Mouse (Mus musculus) c-Kit-positive CD71-negative TER-119-negative erythroid progenitor cells, embryonic 14.5 days (primary cell): Measurements from ENCODE around the gene Gm40460.
"Not testable (repeated sequence)": the region's sequence is repeated elsewhere in the genome, so short reads cannot be mapped to it uniquely, and the experiment has no call there.

Source experiments
- DNase-seq: peaks from one replicate; pipeline ENCODE4 v3.0.0-alpha.2; 2013; ENCODE audit warnings: low read depth

The Gm40460 gene

GRCm38 (mm10) chr7:142240978-142241377 lies at the start of gene Gm40460:
Gm40460 (minus strand) TSS chr7:142241078.
- no peak for DNase-seq

- DNase-seq = not testable (repeated sequence)
Measured at GRCm38 (mm10) chr7:142285910-142286612, 45.2 kb upstream of the Gm40460 start.

GRCm38 (mm10) chr7:142285130-142285835 lies 44.4 kb upstream of the Gm40460 start:
- DNase-seq = no peak

GRCm38 (mm10) chr7:142284615-142285080 lies 43.8 kb upstream of the Gm40460 start:
- peak; percentile 96 for DNase-seq

GRCm38 (mm10) chr7:142284023-142284591 lies 43.2 kb upstream of the Gm40460 start:
- peak; percentile 43 for DNase-seq

GRCm38 (mm10) chr7:142282847-142283246 lies 42.0 kb upstream of the Gm40460 start:
- not testable (repeated sequence) for DNase-seq

- DNase-seq = not testable (repeated sequence)
Measured at GRCm38 (mm10) chr7:142279291-142279690, 38.4 kb upstream of the Gm40460 start.

- peak; percentile 33 for DNase-seq
Measured at GRCm38 (mm10) chr7:142278183-142278582, 37.3 kb upstream of the Gm40460 start.

- DNase-seq = not testable (repeated sequence)
Measured at GRCm38 (mm10) chr7:142274263-142274662, 33.4 kb upstream of the Gm40460 start, which contains the start of gene Gm4559. Gm4559 (minus strand) TSS chr7:142274363.

- not testable (repeated sequence) for DNase-seq
Measured at GRCm38 (mm10) chr7:142258254-142258653, 17.4 kb upstream of the Gm40460 start, which contains the start of gene Gm2431. Gm2431 (minus strand) TSS chr7:142258354.

GRCm38 (mm10) chr7:142255517-142255916 lies 14.6 kb upstream of the Gm40460 start:
- peak; percentile 8 for DNase-seq

- DNase-seq = peak; percentile 4
Measured at GRCm38 (mm10) chr7:142249824-142250223, 8.9 kb upstream of the Gm40460 start.

- DNase-seq = no peak
Measured at GRCm38 (mm10) chr7:142231540-142231939, 9.3 kb downstream of the Gm40460 start.

- DNase-seq = not testable (repeated sequence)
Measured at GRCm38 (mm10) chr7:142229871-142230270, 11.0 kb downstream of the Gm40460 start, which contains the start of gene Krtap5-5. Krtap5-5 (minus strand) TSS chr7:142229971.

- DNase-seq = no peak
Measured at GRCm38 (mm10) chr7:142224518-142224917, 16.4 kb downstream of the Gm40460 start.

GRCm38 (mm10) chr7:142212136-142212535 lies 28.7 kb downstream of the Gm40460 start:
- DNase-seq = not testable (repeated sequence)

- DNase-seq = no peak
Measured at GRCm38 (mm10) chr7:142211559-142211958, 29.3 kb downstream of the Gm40460 start, which contains the start of gene Gm7579. Gm7579 (plus strand) TSS chr7:142211859.

GRCm38 (mm10) chr7:142206891-142207290 lies 34.0 kb downstream of the Gm40460 start:
- DNase-seq = not testable (repeated sequence)

- DNase-seq = no peak
Measured at GRCm38 (mm10) chr7:142205488-142205887, 35.4 kb downstream of the Gm40460 start.

GRCm38 (mm10) chr7:142201064-142201463 lies 39.8 kb downstream of the Gm40460 start, which contains the start of gene Krtap5-3:
Krtap5-3 (plus strand) TSS chr7:142201364.
- no peak for DNase-seq

GRCm38 (mm10) chr7:142198748-142199147 lies 42.1 kb downstream of the Gm40460 start:
- no peak for DNase-seq
